Mouse (Mus musculus) activated CD4-positive, CD25-positive, alpha-beta regulatory T cell, adult 4 months (primary cell): ENCODE data around the gene Synj2. TPM values are rescaled to one million over a fixed set of nuclear protein-coding genes. Genes with fewer than 3 reads are reported as not detected.

Experiments used
- ATAC-seq: one replicate; pipeline ENCODE4 v1.8.0; 2017
- polyA plus RNA-seq, 2 experiments: library from polyadenylated mRNA; unstranded; fragments of 100-300 nt; shearing (Covaris generic); gene quantifications; one replicate each; pipeline ENCODE4 v1.2.1; 2017

Gene Synj2
- polyA plus RNA-seq, 2 experiments from 2014 or later, result 12.6 to 13.3 TPM

DNA sequence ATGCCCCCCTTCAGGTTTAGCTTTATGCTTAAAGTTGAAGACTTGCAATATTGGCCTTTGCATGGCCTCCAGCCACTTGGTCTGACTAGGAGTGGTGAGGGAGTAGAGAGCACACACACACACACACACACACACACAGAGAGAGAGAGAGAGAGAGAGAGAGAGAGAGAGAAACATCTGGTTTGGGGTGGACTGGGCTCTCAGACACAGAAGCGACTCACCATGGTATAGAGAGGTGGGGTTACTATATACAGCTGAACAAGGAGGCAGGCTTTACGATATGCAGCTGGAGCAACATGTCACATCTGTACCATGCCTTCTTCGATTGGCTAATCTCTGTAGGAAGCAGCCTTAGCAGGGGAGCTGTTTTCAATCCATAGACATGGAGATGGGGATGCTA lies 5.4 kb upstream of the Synj2 start:
- no peak for ATAC-seq

DNA sequence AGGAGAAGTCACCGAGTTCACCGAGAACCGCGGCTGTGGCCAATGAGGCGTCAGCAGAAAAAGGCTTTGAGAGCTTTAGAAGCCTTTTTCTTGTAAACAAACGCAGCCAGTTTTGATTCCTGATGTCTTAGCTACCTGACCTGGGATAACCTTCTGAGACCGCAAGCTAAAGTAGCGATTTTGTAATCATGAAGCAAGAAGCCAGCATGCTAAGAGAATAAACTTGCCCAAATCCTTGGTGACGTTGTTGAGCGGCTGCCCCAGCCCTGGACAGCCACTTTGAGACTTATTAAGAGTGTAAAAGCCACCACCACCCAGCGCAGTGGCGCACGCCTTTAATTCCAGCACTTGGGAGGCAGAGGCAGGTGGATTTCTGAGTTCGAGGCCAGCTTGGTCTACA lies 4.8 kb upstream of the Synj2 start:
- ATAC-seq, result no peak

DNA sequence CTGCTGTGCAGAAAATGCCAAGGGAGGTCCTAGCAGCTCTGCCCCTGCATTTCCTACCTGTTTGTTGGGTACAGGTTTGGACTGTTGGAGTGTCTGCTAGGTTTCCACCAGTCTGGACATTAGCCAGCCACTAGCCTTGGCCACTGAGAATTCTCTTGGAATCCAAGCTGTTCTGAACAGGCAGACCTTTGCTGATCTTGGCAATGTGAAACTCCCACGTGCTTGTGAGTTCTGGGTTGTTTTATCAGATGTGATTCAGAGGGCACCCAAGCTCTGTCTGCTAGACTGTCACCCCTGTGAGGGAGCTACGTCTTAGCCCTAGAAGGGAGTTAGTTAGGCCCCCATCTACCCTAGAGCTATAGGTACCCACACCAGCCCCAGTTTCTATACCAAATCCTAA lies 3.6 kb upstream of the Synj2 start:
- no peak for ATAC-seq

DNA sequence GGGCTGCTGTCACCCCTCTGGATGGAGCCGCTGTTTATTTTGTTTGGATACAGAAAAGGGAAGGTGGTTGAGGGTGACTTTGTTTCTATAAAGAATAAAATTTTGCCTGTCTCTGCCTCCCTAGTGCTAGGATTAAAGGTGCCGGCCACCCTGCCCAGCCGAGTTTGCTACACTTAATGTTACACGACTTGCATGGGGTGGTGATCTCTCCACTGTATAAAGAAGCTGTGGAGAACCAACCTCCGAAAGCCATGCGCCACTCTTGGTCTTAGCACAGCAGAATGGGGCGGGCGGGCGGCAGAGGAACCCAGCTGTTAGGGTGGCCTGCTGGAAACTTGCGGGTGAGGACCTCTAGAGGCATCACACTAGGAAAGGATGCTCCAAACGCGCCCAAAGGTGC lies 1.2 kb upstream of the Synj2 start:
- ATAC-seq, result no peak

DNA sequence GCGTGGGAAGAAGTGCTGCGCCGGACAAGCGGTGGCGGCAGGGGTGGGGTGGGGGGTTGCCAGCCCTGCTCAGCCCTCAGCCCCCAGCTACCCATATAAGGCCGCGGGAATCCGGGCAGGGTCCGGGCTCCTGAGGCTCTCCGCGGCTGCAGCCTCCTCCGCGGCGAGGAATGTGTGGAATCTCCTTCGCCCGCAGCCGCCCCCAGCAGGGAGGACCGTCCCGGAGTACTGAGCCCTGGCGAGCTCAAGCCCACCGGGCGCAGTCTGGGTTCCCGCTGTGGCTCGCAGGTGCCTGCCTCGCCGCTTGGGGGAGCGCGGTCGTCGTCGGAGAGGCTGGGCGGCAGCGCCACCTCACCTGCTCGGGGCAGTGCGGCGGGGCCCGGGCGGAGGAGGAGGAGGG lies 288 bp upstream of the Synj2 start:
- ATAC-seq, result peak; percentile 87

DNA sequence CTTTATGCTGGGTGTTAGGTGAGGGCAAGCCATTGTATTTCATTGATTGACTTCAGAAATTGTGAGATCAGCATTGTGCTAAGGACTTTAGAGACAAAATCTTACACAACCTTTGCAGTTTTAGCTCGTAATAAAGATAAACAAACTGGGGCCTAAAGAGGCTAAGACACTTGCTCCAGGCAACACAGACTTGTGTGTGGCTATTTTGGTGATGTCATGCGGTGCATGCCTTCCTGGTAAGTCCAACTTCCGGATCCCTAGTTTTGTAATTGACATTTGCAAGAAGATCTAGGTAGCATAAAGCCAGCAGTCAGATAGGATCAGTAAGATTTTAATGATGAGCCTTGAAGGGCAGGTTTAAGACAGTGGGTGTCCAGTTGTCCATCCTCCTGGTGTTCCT lies 1.1 kb downstream of the Synj2 start:
- no peak for ATAC-seq

DNA sequence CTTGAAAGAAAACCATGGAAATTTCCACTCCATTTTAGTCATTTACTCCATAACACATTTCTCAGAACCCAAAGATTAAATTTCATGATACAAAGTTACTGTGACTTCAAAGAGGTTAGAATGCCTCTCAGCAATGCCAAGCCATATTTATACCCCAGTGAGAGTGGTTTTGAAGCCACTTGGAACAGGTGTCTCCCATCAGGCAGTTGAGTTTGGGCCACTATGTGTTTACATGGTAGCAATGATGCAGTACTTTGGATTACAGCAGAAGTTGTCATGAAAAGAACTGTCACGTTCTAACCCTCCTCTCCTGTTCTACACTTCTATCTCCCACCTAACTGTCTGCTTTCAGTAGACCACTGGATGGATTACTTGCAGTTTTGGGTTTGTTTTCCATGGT lies 2.0 kb downstream of the Synj2 start:
- no peak for ATAC-seq

DNA sequence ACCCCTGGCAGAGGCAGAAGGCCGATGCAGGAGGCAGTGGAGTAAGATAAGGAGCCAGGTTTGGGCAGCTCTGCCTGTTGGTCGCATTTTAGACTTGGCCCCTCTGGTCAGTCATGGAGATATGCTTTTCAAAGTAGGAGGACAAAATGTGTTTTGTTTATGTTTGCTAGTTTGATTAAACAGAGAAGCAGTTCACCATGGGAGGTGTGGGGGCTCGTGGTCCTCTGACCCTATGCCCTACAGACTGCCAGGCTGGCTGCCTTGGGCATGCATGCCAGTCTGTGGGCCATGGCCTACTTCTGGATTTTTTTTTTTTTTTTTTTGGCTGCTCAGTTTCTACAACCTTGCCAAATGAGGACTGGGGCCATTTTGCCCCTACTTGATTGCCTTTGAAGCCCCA lies 6.0 kb downstream of the Synj2 start:
- ATAC-seq, result no peak

DNA sequence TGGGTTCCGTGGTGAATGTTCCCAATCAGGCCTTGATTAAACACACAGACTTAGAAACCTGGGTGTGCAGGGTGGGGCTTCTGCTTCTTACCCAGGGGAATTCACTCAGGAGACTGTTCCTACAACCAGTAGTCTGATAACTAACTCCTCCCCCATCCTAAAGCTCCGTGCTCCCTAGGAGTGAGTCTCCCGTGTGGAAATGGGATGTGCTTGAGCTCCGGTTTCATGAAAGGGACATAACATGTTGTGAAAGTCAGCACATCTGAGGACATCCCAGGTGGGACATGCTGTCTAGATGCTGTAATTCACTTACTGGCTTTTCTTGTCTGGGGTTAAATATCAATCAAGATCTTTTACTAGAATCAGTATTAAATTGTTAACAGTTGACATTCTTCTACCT lies 11.4 kb downstream of the Synj2 start:
- ATAC-seq, result no peak

DNA sequence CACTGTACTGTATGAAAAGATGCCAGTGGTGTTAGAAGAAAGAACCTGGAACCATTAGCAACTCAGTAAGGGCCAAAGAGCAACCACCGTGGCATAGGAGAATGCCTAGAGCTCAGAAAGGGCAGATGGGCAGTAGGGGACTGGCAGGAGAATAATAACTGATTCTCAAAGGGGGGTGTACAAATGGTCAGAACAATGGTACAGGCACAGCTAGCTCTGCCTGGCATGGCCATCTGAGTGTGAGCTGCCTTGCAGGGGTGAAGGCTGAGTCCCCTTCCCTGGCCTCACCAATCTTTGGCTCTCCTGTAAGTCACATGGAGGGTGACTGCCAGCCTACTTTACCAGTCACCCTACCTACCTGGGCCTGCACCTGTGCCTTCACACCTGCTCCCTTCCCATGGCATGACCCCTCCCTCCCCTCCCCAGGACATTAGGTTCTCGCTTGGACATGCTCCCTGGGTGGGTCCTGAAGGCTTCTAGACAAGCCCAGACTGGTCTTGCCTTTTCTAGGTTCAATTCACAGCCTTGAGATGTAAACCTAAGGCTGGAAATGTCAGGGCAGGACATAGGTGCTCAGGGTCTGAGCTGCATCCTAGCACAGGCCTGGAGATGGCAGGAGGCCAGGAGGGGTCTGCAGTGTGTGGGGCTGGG lies 15.4 kb downstream of the Synj2 start:
- no peak for ATAC-seq

DNA sequence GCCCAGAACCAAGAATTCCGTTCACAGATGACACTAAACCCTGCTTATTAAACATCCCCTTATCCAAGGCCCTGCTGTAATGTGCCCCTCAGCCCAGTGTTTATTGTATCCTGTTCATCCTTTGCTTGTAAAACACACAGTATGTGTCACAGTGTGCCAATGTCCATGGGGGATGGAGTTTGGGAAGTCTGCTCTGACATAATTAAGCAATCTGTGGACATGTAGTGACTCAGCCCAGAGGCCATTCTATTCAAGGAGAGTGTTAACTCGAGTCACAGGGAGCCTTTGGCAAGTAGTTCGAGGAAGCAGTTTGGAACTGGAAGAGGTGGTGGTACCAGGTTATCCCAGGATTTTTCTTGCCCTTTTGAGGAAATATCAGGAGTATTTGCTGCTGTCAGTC lies 16.0 kb downstream of the Synj2 start:
- no peak for ATAC-seq

DNA sequence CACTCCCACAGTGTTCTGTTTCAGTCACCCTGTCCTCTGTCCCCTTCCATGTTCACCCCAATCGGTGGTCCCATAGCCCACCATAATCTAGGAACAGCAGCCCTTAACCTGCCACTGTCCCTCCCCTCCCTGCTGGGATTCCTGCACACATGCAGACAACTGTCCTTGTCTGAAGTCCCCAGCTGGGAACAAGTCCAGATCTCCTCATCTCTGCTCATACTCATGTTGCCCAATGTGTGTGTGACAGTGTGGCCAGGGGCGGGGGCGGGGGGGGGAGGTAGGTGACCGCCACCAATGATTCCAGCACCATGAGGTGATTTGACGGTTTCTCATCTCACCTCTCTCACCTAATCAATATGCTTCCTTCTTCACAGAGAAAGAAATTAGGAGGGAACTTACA lies 17.1 kb downstream of the Synj2 start:
- no peak for ATAC-seq

DNA sequence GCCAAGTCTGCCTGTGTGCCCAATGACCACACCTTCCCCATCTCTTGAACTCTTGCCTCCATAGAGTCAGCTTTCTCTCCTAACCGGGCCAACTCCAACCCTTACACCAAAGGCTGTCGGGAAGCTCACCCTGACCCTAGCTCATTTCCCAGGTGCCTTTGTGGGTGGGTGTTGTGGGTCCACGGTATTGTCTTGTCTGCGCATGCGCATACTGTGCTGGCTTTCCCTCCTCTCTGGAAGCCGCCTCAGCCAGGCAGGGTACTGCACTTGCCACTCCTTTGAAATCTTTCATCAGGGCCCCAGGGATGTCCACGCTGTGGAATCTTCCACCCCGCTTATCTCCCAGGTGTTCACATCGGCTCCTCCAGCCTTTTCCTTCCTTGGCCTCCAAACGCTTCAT lies 17.6 kb downstream of the Synj2 start:
- no peak for ATAC-seq

DNA sequence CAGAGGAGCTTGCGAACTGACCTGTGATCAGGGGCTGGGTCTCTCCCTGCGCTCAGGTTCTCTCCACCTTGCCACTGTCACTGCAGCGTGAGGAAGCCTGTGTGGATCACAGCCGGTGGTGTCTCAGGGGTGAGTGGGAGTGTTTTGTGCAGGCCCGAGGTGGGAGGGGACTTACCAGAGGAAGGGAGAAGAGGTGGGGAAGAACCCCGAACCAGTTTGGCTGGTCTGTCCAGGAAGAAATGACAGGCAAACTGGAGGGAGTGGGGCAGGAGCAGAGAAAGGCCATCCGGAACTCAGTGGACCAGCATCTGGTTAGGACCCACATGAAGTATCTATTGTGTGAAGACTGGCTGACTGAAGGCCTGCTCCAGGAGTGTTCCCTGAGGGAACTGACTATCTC lies 18.0 kb downstream of the Synj2 start:
- ATAC-seq, result no peak

DNA sequence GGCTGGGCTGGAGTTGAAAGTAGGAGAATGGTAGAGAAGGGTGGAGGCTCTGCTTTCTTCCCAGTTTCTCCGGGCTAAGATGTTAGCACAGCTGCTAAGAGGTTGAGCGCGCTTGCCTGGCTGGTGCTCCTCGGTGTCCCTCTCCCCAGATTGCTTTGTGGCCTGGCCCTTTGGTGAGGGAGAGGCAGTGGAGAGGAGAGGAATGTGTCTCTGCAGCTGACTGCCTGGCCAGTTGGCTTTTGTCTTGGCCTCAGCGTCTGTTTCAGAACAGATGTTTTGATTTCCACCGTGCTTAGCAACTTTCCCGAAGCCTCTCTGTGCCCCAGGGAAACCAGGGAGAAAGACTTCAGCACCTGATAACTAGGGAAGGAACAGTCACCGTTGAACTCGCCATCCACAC lies 18.7 kb downstream of the Synj2 start:
- no peak for ATAC-seq

DNA sequence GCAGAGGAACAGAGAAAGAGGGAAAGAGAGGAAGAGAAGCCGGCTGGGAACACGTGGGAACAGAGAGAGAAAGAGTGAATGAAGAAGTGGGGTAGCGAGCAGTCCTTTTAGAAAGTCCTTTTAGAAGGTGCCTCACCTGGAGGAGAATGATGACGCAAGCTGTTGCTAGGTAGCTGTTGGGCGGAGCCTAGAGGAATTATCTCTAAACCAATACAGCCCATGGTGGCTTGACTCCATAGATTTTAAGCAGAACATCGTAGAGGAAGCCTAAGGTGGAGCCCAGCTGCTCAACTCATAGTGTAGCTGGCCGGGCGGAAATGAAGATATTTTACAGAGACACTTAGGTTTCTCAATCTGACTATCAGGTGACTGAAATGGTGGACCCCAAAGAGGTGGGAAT lies 22.7 kb downstream of the Synj2 start:
- ATAC-seq, result no peak

DNA sequence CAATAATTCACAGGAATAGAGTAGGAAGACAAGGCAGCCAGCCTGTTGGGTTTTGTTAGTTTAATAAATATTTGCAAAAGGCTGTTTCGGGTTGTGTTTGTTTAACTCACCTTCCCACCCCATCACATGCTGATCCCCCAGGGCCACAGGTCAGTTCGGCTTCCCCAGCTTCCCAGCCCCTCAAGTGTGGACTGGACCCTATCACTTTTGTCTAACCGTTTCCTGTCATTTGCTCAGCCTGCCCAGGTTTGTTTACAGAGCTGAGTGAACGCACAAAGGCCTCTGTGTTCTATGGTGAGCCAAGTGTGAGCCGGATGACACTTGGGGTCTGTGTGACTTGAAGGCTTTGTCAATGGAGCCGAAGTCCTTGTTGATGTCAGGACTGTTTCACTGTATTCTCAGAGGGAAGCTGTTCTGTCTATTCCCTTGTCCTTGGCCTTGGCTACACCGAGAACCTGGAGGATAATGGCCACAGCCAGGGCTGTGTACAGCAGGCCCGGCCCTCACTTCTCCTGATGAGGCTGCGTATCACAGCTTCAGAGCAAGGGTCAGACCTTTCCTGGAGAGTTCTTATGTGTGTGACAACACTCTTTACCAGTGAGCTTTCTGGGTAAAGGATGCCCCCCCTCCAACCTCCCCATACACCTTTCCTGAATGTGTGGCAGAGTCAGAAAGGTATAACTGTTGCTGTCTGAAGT lies 24.2 kb downstream of the Synj2 start:
- ATAC-seq, result no peak

DNA sequence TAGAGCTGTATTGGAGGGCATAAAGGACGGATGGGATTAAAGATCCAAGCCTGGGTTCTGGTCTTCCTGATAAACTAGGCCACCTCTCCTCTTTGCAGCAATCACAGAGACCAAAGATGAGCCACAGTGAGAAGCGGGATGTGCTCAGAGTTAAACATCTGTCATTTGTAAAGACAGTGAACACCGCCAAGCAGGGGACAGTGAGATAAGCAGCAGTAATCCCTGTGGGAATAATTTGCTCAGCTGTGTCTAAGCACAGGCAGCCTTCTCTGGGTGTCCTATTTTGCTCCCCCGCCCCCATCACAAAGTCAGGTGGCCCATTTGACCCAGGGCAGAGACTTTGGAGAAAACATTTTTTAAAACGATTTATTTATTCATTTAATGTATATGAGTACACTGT lies 25.6 kb downstream of the Synj2 start:
- no peak for ATAC-seq

DNA sequence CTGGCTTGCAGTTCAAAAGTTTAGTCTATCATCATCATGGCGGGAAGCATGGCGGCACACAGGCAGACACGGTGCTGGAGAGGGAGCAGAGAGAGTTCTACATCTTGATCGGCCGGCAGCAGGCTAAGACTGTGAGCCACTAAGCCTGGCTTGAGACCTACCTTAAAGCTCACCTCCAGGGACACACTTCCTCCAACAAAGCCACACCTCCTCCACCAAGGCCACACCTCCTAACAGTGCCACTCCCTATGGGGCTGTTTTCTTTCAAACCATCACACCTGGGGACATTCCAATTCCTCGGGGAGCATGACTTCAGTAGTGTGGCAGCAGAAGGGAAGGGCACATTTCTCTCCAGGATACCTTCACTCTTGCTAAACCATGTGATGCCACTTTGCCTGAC lies 27.5 kb downstream of the Synj2 start:
- no peak for ATAC-seq

DNA sequence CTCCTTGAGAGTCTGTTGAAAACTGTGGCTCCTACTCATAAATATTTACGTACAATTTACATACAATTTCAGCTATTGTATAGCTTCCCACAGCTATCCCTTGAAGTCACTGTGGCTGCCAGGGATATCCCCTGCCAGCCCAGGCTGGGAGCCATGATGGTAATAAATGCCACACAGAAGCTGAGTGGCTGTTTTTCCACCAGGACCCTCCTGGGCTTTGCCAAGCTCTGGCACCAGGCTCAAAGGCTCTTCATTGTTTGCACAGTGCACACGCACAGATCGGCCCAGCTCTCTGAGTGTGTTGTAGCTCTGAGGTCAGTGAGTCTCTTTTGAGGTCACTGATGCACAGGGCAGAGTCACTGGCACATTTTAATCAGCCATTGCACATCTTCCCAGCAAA lies 28.2 kb downstream of the Synj2 start:
- no peak for ATAC-seq

DNA sequence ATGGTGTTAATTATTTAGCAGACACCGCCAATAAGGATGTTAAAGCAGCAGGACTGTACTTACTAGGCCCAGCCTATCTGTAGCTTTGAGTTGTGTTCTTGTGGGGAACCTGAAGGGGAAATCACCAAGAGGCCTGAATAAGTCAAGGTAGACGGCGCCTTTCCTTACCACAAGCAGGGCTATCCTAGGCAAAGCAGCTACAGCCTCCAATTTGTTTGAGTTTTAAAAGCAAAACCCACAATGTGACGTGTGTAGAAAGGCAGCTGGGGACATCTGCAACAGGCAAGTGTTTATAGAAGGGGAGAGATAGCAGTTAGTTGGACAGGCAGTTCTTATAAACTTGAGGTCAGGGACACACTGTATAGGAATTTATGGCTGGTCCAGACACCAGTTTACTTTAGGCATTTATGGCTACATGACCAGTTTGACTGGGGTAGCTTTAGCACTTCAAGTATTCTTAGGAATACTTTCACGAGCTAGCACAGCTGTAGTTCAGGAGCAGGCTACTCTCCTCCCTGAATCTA lies 29.3 kb downstream of the Synj2 start:
- no peak for ATAC-seq

DNA sequence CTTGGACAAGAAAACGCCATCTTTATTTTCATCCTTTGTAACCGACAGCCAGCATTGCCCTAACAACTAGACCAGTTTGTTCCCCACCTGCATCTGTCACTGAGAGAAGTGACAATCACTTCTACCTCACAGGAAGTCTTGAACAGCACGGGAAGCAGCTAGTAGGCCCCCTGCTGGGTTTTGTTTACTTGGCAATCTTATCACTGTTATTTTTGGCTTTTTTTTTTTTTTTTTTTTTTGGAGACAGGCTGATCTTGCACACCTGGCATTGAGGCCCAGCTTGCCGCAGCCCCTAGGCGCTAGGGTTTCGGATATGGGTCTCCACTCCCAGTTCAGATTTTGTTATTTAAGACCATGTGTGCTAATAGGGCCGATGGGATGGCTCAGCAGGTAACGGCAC lies 32.5 kb downstream of the Synj2 start:
- no peak for ATAC-seq

DNA sequence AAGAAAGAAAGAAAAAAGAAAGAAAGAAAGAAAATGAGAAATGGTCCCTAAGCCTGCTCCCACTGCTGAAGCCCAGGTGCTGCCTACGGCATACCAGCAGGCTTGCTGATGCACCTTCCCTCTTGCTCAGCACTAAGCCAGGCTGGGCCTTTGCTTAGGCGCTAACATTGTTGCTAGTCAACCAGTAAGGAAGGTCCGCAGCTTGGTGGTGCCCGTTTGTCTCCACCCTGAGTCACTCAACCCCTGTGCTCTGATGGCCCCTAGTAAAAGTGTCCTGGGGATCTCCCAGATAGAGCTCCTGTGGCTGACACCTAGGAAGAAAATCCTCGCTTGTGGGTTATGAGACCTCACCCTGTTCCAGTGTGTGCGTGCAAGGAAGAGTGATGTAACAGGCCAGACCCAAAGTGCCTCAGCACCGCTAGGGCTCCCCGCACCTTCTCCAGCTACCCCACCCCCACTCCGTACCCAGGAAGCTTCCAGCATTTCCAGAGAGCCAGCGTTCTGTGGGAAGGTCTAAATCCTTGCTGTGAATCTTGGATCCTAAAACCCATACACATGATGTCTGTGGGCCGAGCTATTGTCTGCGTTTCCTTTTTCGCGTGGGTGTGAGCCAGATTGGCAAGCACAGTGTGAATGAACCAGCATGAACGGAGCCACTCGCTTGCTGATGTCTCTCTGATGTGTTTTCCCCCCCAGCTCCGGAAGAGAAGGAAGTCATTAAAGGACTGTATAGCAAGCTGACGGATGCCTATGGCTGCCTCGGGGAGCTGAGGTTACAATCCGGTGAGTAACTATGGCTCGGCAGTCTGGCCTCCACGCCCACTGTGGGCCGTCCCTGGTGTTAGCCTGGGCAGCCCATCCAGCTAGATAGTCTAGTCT lies 34.3 kb downstream of the Synj2 start:
- peak; percentile 57 for ATAC-seq
